Mouse (Mus musculus) limb, embryonic 14.5 days (tissue): Measurements from ENCODE around the gene Serpinb1a. TPM values are rescaled to one million over a fixed set of nuclear protein-coding genes. Genes with fewer than 3 reads are reported as not detected.
A peak's percentile ranks its signal among the peaks of the same experiment; 100 is the strongest.

Source experiments
- ATAC-seq: fragments of 200-750 bp; cut with Nextera tagmentation; 2 replicates; pipeline ENCODE4 v1.8.0; 2017; ENCODE audit warnings: low read depth, moderate number of reproducible peaks, moderate TSS enrichment; ENCODE audit not compliant: low FRiP score
- DNase-seq: peaks from one replicate; pipeline ENCODE4 v3.0.0-alpha.2; 2015; ENCODE audit warnings: low spot score
- H3K27ac ChIP-seq: fragments of 300-500 bp; sonication (generic); replicated peaks from 2 replicates; pipeline ENCODE4 v1.5.1; 2014; ENCODE audit warnings: low read depth, mild to moderate bottlenecking, low read length, moderate library complexity, mixed read lengths
- H3K27me3 ChIP-seq: fragments of 300-500 bp; sonication (generic); 2 replicates; pipeline ENCODE4 v1.6.1; 2014; ENCODE audit warnings: low read length, mixed read lengths; ENCODE audit not compliant: control insufficient read depth, insufficient read depth
- H3K36me3 ChIP-seq: fragments of 300-500 bp; sonication (generic); 2 replicates; pipeline ENCODE4 v1.6.1; 2014; ENCODE audit warnings: mild to moderate bottlenecking, low read length, moderate library complexity, mixed read lengths; ENCODE audit not compliant: control insufficient read depth, insufficient read depth
- H3K4me1 ChIP-seq: fragments of 300-500 bp; sonication (generic); 2 replicates; pipeline ENCODE4 v1.6.1; 2014; ENCODE audit warnings: antibody characterized with exemption, low read length, mixed read lengths; ENCODE audit not compliant: control insufficient read depth, insufficient read depth
- H3K4me2 ChIP-seq: fragments of 300-500 bp; sonication (generic); replicated peaks from 2 replicates; pipeline ENCODE4 v1.6.1; 2014; ENCODE audit warnings: low read depth, mild to moderate bottlenecking, low read length, moderate library complexity; ENCODE audit not compliant: severe bottlenecking
- H3K4me3 ChIP-seq: fragments of 300-500 bp; sonication (generic); replicated peaks from 2 replicates; pipeline ENCODE4 v1.5.1; 2014; ENCODE audit warnings: low read length
- H3K9ac ChIP-seq: fragments of 300-500 bp; sonication (generic); 2 replicates; pipeline ENCODE4 v1.6.1; 2014; ENCODE audit warnings: mild to moderate bottlenecking, low read depth, low read length, moderate library complexity; ENCODE audit not compliant: severe bottlenecking
- H3K9me3 ChIP-seq: fragments of 300-500 bp; sonication (generic); 2 replicates; pipeline ENCODE4 v1.6.1; 2016; ENCODE audit warnings: low read length; ENCODE audit not compliant: control insufficient read depth
- POLR2A ChIP-seq: fragments of 200-500 bp; IDR thresholded peaks from 2 replicates; pipeline ENCODE4 v1.8.0; 2012; ENCODE audit warnings: inconsistent platforms, mild to moderate bottlenecking, moderate library complexity, borderline replicate concordance; ENCODE audit not compliant: insufficient read depth, insufficient read length; ENCODE audit errors: extremely low read depth
- WGBS: fragments of 180-500 bp; shearing (Covaris S2); extraction: QIAGEN DNeasy Blood & Tissue Kit; methylation state at CpG from one replicate; pipeline ENCODE4 v1.1.7; 2014; 5-methylcytosine and 5-hydroxymethylcytosine counted together
- polyA plus RNA-seq, 2 experiments: library from polyadenylated mRNA; depleted of rRNA in 1 of 2; stranded (reverse) in 1 of 2; unstranded in 1 of 2; fragments of >200 nt; fragmentation: Nextera tagmentation in 1 of 2; extraction: Ambion mirVana in 1 of 2; gene quantifications; 2 replicates each; pipeline versions ENCODE4 v1.2.1 to v1.2.3; 2012 to 2014

The Serpinb1a gene
- polyA plus RNA-seq, 2 experiments, result 8.7 to 23.3 TPM

- H3K9me3 ChIP-seq, result no peaks in the 10 kb centered on the region
- 0 out of 2 replicates have a peak overlapping the region, but pooled peaks have one; percentile 83 for H3K9ac ChIP-seq
- peaks cover 21% of the 10 kb centered on the region for H3K4me1 ChIP-seq
- no peak overlapping the region for H3K27ac ChIP-seq
- peaks cover 16% of the 10 kb centered on the region for H3K36me3 ChIP-seq
- H3K27me3 ChIP-seq, result no peaks in the 10 kb centered on the region
- DNase-seq (no peak), ATAC-seq (no peak)
- H3K4me3 ChIP-seq, result peak overlapping the region; percentile 89
- 58% methylated on average over 4 of the region's 4 CpGs for WGBS
- no peak for TF ChIP-seq POLR2A
- H3K4me2 ChIP-seq, result peak overlapping the region; percentile 79
Observed at GRCm38 (mm10) chr13:32803701-32804345, 47.2 kb downstream of the Serpinb1a start.

- H3K4me1 ChIP-seq, result peaks cover 21% of the 10 kb centered on the region
- H3K9ac ChIP-seq, result peak within 1 kb of the TSS; percentile 83
- H3K27ac ChIP-seq, result peak within 1 kb of the TSS; percentile 75
- DNase-seq, result peak; percentile 10
- under 1% methylated on average over 58 of the region's 95 CpGs for WGBS
- peaks cover 12% of the 10 kb centered on the region for H3K36me3 ChIP-seq
- H3K9me3 ChIP-seq, result no peaks in the 10 kb centered on the region
- peak; percentile 21 for ATAC-seq
- H3K27me3 ChIP-seq, result no peaks in the 10 kb centered on the region
- peak within 1 kb of the TSS; percentile 89 for H3K4me3 ChIP-seq
- peak; percentile 16; the same call in 1 of the 2 replicates for TF ChIP-seq POLR2A
- H3K4me2 ChIP-seq, result peak within 1 kb of the TSS; percentile 79
Observed at GRCm38 (mm10) chr13:32802259-32803081, 48.5 kb downstream of the Serpinb1a start, which contains the start of gene D930007J09Rik. Gene D930007J09Rik (minus strand): TSS chr13:32802849.

- peak; percentile 99 for DNase-seq
- Histone ChIP-seq H3K9me3 (no peaks in the 10 kb centered on the region), H3K27ac (peak within 1 kb of the TSS; percentile 76), H3K36me3 (peaks cover 8% of the 10 kb centered on the region), H3K9ac (peak within 1 kb of the TSS; percentile 83), H3K4me1 (peaks cover 25% of the 10 kb centered on the region), H3K4me2 (peak within 1 kb of the TSS; percentile 79), H3K27me3 (no peaks in the 10 kb centered on the region), H3K4me3 (peak within 1 kb of the TSS; percentile 89)
- 3% methylated on average over 48 of the region's 51 CpGs for WGBS
- peak; percentile 59; the same call in 1 of the 2 replicates for TF ChIP-seq POLR2A
- peak; percentile 96 for ATAC-seq
Observed at GRCm38 (mm10) chr13:32801693-32802221, 49.2 kb downstream of the Serpinb1a start, which contains the start of gene Wrnip1. Gene Wrnip1 (plus strand): TSS chr13:32802038.

- no peaks in the 10 kb centered on the region for H3K36me3 ChIP-seq
- H3K4me3 ChIP-seq, result peak overlapping the region; percentile 89; the same call in 1 of the 2 replicates
- ATAC-seq (no peak), DNase-seq (no peak)
- no peaks in the 10 kb centered on the region for H3K27me3 ChIP-seq
- TF ChIP-seq POLR2A, result no peak
- H3K4me2 ChIP-seq, result peak overlapping the region; percentile 63
- H3K9ac ChIP-seq, result no peak overlapping the region
- no peak overlapping the region for H3K27ac ChIP-seq
- H3K4me1 ChIP-seq, result peaks cover 29% of the 10 kb centered on the region
- H3K9me3 ChIP-seq, result no peaks in the 10 kb centered on the region
Observed at GRCm38 (mm10) chr13:32800859-32801258, 50.1 kb downstream of the Serpinb1a start.

GRCm38 (mm10) chr13:32799131-32799530 is 51.9 kb downstream of the Serpinb1a start:
- no peak for DNase-seq
- no peaks in the 10 kb centered on the region for H3K27me3 ChIP-seq
- ATAC-seq, result no peak
- WGBS, result 66% methylated on average over 2 of the region's 2 CpGs
- TF ChIP-seq POLR2A, result no peak
- peaks cover 25% of the 10 kb centered on the region for H3K4me1 ChIP-seq
- no peak overlapping the region for H3K4me2 ChIP-seq
- no peaks in the 10 kb centered on the region for H3K9me3 ChIP-seq
- no peak overlapping the region for H3K9ac ChIP-seq
- H3K36me3 ChIP-seq, result no peaks in the 10 kb centered on the region
- no peak overlapping the region for H3K4me3 ChIP-seq
- no peak overlapping the region for H3K27ac ChIP-seq
